Mouse (Mus musculus) hindbrain, embryonic 13.5 days (tissue): ENCODE results near the gene Ubiad1. TPM values are rescaled to one million over a fixed set of nuclear protein-coding genes. Genes with fewer than 3 reads are reported as not detected.

ENCODE experiments used
- ATAC-seq: fragments of 200-750 bp; cut with Nextera tagmentation; 2 replicates; pipeline ENCODE4 v1.8.0; 2017; ENCODE audit warnings: moderate TSS enrichment; ENCODE audit not compliant: low FRiP score
- H3K27ac ChIP-seq: fragments of 300-500 bp; sonication (generic); 2 replicates; pipeline ENCODE4 v1.5.1; 2015; ENCODE audit warnings: inconsistent platforms, mild to moderate bottlenecking, moderate library complexity
- H3K27me3 ChIP-seq: fragments of 300-500 bp; sonication (generic); 2 replicates; pipeline ENCODE4 v1.6.1; 2015; ENCODE audit warnings: mild to moderate bottlenecking, inconsistent platforms
- H3K36me3 ChIP-seq: fragments of 300-500 bp; sonication (generic); 2 replicates; pipeline ENCODE4 v1.6.1; 2015; ENCODE audit warnings: mild to moderate bottlenecking, inconsistent platforms
- H3K4me1 ChIP-seq: fragments of 300-500 bp; sonication (generic); replicated peaks from 2 replicates; pipeline ENCODE4 v1.6.1; 2015; ENCODE audit warnings: inconsistent platforms
- H3K4me2 ChIP-seq: fragments of 300-500 bp; sonication (generic); 2 replicates; pipeline ENCODE4 v1.6.1; 2015; ENCODE audit warnings: inconsistent platforms, mild to moderate bottlenecking, moderate library complexity
- H3K4me3 ChIP-seq: fragments of 300-500 bp; sonication (generic); 2 replicates; pipeline ENCODE4 v1.5.1; 2015; ENCODE audit warnings: mild to moderate bottlenecking, inconsistent platforms
- H3K9ac ChIP-seq: fragments of 300-500 bp; sonication (generic); 2 replicates; pipeline ENCODE4 v1.6.1; 2015; ENCODE audit warnings: mild to moderate bottlenecking, inconsistent platforms
- H3K9me3 ChIP-seq: fragments of 300-500 bp; sonication (generic); 2 replicates; pipeline ENCODE4 v1.6.1; 2016; ENCODE audit warnings: inconsistent platforms
- WGBS: fragments of 180-500 bp; shearing (Covaris S2); methylation state at CpG from one replicate; pipeline ENCODE4 v1.1.7; 2015; 5-methylcytosine and 5-hydroxymethylcytosine counted together
- polyA plus RNA-seq: library from polyadenylated mRNA; unstranded; fragments of >200 nt; fragmentation: Nextera tagmentation; extraction: Ambion mirVana; gene quantifications from 2 replicates; pipeline ENCODE4 v1.2.1, GENCODE M21; 2015

The Ubiad1 gene
- polyA plus RNA-seq: 17.7 and 19.1 TPM in 2 replicates

- Histone ChIP-seq H3K27me3 (no peaks in the 10 kb centered on the region), H3K9ac (peak within 1 kb of the TSS; percentile 82), H3K27ac (peak within 1 kb of the TSS; percentile 75), H3K4me2 (peak within 1 kb of the TSS; percentile 85), H3K9me3 (no peaks in the 10 kb centered on the region), H3K4me3 (peak within 1 kb of the TSS; percentile 70), H3K36me3 (no peaks in the 10 kb centered on the region; the same call in 1 of the 2 replicates), H3K4me1 (peaks cover 46% of the 10 kb centered on the region)
- no peak for ATAC-seq
- WGBS: 0% methylated on average over 46 of the region's 46 CpGs
Observed at GRCm38 (mm10) chr4:148444250-148444967, at the start of gene Ubiad1. Gene Ubiad1 (minus strand): TSS chr4:148444771.

- H3K9me3 ChIP-seq: no peaks in the 10 kb centered on the region
- H3K4me3 ChIP-seq: no peak overlapping the region
- peaks cover 17% of the 10 kb centered on the region for H3K4me1 ChIP-seq
- no peaks in the 10 kb centered on the region for H3K27me3 ChIP-seq
- no peak overlapping the region for H3K4me2 ChIP-seq
- WGBS: 90% methylated on average over 7 of the region's 7 CpGs
- H3K36me3 ChIP-seq: peaks cover 87% of the 10 kb centered on the region
- no peak for ATAC-seq
- no peak overlapping the region for H3K9ac ChIP-seq
- H3K27ac ChIP-seq: no peak overlapping the region
Observed at GRCm38 (mm10) chr4:148491448-148491847, 46.9 kb upstream of the Ubiad1 start.

- H3K27ac ChIP-seq: no peak overlapping the region
- H3K27me3 ChIP-seq: no peaks in the 10 kb centered on the region
- H3K9ac ChIP-seq: no peak overlapping the region
- no peak for ATAC-seq
- H3K4me2 ChIP-seq: no peak overlapping the region
- 86% methylated on average over 6 of the region's 6 CpGs for WGBS
- H3K9me3 ChIP-seq: no peaks in the 10 kb centered on the region
- H3K36me3 ChIP-seq: peaks cover 87% of the 10 kb centered on the region
- H3K4me3 ChIP-seq: no peak overlapping the region
- peaks cover 8% of the 10 kb centered on the region for H3K4me1 ChIP-seq
Observed at GRCm38 (mm10) chr4:148490502-148490901, 45.9 kb upstream of the Ubiad1 start.

GRCm38 (mm10) chr4:148487841-148488240 lies 43.3 kb upstream of the Ubiad1 start:
- Histone ChIP-seq H3K4me2 (no peak overlapping the region), H3K4me3 (no peak overlapping the region), H3K9me3 (no peaks in the 10 kb centered on the region), H3K36me3 (peaks cover 97% of the 10 kb centered on the region), H3K9ac (no peak overlapping the region), H3K4me1 (no peaks in the 10 kb centered on the region; the same call in 1 of the 2 replicates), H3K27me3 (no peaks in the 10 kb centered on the region), H3K27ac (no peak overlapping the region)
- ATAC-seq: no peak
- 83% methylated on average over 2 of the region's 2 CpGs for WGBS

- no peak overlapping the region for H3K9ac ChIP-seq
- H3K4me3 ChIP-seq: no peak overlapping the region
- H3K9me3 ChIP-seq: no peaks in the 10 kb centered on the region
- H3K27me3 ChIP-seq: no peaks in the 10 kb centered on the region
- no peaks in the 10 kb centered on the region for H3K4me1 ChIP-seq
- peaks cover 96% of the 10 kb centered on the region for H3K36me3 ChIP-seq
- WGBS: 98% methylated on average over 12 of the region's 12 CpGs
- no peak for ATAC-seq
- H3K4me2 ChIP-seq: no peak overlapping the region
- no peak overlapping the region for H3K27ac ChIP-seq
Observed at GRCm38 (mm10) chr4:148484511-148484910, 39.9 kb upstream of the Ubiad1 start.

GRCm38 (mm10) chr4:148481557-148482168 lies 37.1 kb upstream of the Ubiad1 start:
- Histone ChIP-seq H3K4me1 (no peaks in the 10 kb centered on the region), H3K9ac (no peak overlapping the region), H3K36me3 (peaks cover 95% of the 10 kb centered on the region), H3K4me3 (no peak overlapping the region), H3K27ac (no peak overlapping the region), H3K9me3 (no peaks in the 10 kb centered on the region), H3K4me2 (no peak overlapping the region), H3K27me3 (no peaks in the 10 kb centered on the region)
- ATAC-seq: no peak
- 84% methylated on average over 2 of the region's 2 CpGs for WGBS

- Histone ChIP-seq H3K9ac (no peak overlapping the region), H3K4me1 (no peaks in the 10 kb centered on the region), H3K4me2 (no peak overlapping the region), H3K36me3 (peaks cover 95% of the 10 kb centered on the region), H3K27ac (no peak overlapping the region), H3K9me3 (no peaks in the 10 kb centered on the region), H3K27me3 (no peaks in the 10 kb centered on the region), H3K4me3 (no peak overlapping the region)
- ATAC-seq: no peak
- 96% methylated on average over 2 of the region's 2 CpGs for WGBS
Observed at GRCm38 (mm10) chr4:148480245-148480644, 35.7 kb upstream of the Ubiad1 start.

- Histone ChIP-seq H3K9ac (no peak overlapping the region), H3K27me3 (no peaks in the 10 kb centered on the region), H3K4me3 (no peak overlapping the region), H3K9me3 (no peaks in the 10 kb centered on the region), H3K36me3 (peaks cover 92% of the 10 kb centered on the region), H3K4me2 (no peak overlapping the region), H3K4me1 (no peaks in the 10 kb centered on the region), H3K27ac (no peak overlapping the region)
- 87% methylated on average over 5 of the region's 5 CpGs for WGBS
- no peak for ATAC-seq
Observed at GRCm38 (mm10) chr4:148473496-148473895, 28.9 kb upstream of the Ubiad1 start.

GRCm38 (mm10) chr4:148472436-148473174 lies 28.0 kb upstream of the Ubiad1 start:
- H3K27ac ChIP-seq: no peak overlapping the region
- no peak for ATAC-seq
- no peak overlapping the region for H3K4me3 ChIP-seq
- H3K4me1 ChIP-seq: no peaks in the 10 kb centered on the region
- peaks cover 95% of the 10 kb centered on the region for H3K36me3 ChIP-seq
- H3K27me3 ChIP-seq: no peaks in the 10 kb centered on the region
- no peaks in the 10 kb centered on the region for H3K9me3 ChIP-seq
- 93% methylated on average over 8 of the region's 8 CpGs for WGBS
- H3K4me2 ChIP-seq: no peak overlapping the region
- H3K9ac ChIP-seq: no peak overlapping the region

- Histone ChIP-seq H3K27ac (no peak overlapping the region), H3K4me1 (no peaks in the 10 kb centered on the region), H3K4me2 (no peak overlapping the region), H3K9ac (no peak overlapping the region), H3K9me3 (no peaks in the 10 kb centered on the region), H3K4me3 (no peak overlapping the region), H3K36me3 (peaks cover 95% of the 10 kb centered on the region), H3K27me3 (no peaks in the 10 kb centered on the region)
- no peak for ATAC-seq
- 68% methylated on average over 10 of the region's 10 CpGs for WGBS
Observed at GRCm38 (mm10) chr4:148471363-148471806, 26.8 kb upstream of the Ubiad1 start.

- no peak overlapping the region for H3K27ac ChIP-seq
- ATAC-seq: no peak
- no peak overlapping the region for H3K9ac ChIP-seq
- no peaks in the 10 kb centered on the region for H3K9me3 ChIP-seq
- no peaks in the 10 kb centered on the region for H3K27me3 ChIP-seq
- H3K4me2 ChIP-seq: no peak overlapping the region
- WGBS: 84% methylated on average over 11 of the region's 11 CpGs
- no peaks in the 10 kb centered on the region for H3K4me1 ChIP-seq
- no peak overlapping the region for H3K4me3 ChIP-seq
- peaks cover 95% of the 10 kb centered on the region for H3K36me3 ChIP-seq
Observed at GRCm38 (mm10) chr4:148469487-148470252, 25.1 kb upstream of the Ubiad1 start.

GRCm38 (mm10) chr4:148468396-148468795 lies 23.8 kb upstream of the Ubiad1 start:
- Histone ChIP-seq H3K4me3 (no peak overlapping the region), H3K9me3 (no peaks in the 10 kb centered on the region), H3K4me2 (no peak overlapping the region), H3K9ac (no peak overlapping the region), H3K27ac (no peak overlapping the region), H3K36me3 (peaks cover 99% of the 10 kb centered on the region), H3K4me1 (no peaks in the 10 kb centered on the region), H3K27me3 (no peaks in the 10 kb centered on the region)
- no peak for ATAC-seq
- WGBS: 94% methylated on average over 10 of the region's 10 CpGs
